Mouse (Mus musculus) retina, postnatal 1 day (tissue): ENCODE measurements around the gene Gm13723.

Experiments
- DNase-seq: peaks from one replicate; pipeline ENCODE4 v3.0.0-alpha.2; 2012

Gene Gm13723

DNA sequence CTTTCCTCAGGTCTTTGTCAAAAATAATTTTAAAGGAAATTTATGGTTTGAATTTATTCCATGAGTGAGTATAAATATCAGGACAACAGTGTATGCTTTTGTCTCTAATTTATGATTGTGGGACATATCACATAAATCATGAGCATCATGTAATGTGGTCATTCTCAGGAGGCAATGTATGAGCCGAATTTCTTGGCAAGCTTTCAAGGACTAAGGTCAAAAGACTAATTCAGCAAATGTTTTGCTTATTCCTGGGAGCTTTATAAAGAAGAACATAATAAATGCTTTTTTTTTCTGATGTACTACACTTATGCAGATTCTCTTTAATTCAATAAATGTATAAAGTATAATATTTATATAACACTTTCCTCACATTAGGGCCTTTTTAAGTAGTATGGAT is at the start of gene Gm13723:
Gene Gm13723, minus strand, starts transcription at position 101 of the 400 bp plus-strand sequence.
- no peak for DNase-seq

DNA sequence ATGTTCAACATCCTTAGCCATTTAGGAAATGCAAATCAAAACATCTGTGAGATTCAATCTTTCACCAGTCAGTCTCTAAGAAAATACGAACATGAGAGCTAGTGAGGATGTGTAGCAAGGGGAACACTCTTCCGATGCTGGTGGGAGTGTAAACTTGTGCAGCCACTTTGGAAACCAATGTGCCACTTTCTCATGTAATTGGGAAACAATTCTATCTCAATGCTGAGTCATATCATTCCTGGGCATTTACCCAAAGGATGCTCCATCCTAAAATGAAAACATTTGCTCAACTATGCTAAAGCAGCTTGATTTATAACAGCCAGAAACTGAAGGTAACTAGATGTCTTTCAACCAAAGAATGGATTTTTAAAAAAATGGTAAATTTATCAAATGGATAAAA is 31.0 kb upstream of the Gm13723 start:
- no peak for DNase-seq

DNA sequence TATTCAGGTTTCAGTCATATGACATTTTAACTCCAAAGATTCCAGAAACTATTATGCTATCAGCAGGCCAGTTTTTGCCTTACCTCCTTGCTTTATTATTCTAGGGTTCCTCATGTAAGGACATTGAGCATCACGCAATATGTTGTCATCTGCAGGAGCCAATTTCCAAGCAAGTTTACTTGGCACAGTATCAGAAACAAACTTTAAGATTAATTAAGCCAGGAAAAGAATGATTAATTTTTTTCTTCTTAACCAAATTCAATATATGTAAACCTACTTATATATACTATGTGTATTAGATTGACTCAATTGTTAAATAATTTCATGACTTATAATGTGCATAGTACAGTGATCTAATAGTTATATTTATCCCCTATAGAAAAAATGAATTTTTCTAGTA is 17.5 kb upstream of the Gm13723 start, which contains the start of gene Olfr1097:
Gene Olfr1097, minus strand, starts transcription at position 101 of the 400 bp plus-strand sequence.
- DNase-seq = no peak

DNA sequence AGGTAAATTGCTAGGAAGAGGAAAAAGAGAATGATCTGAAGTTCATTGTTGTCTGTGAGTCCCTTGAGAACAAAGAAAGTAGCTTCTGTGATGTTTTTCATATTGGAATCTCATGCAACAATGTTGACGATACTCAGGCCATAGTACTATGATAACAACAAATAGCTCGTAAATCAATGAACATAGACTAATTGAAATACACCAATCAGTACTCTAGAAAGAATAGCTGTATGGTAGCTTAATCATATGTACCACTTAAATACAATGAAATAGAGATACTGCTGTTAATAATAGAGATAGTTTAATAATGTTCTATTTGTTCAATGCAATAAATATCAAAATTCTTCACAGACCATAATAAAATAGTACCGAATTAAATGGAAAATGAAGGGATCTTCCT is 23.0 kb downstream of the Gm13723 start, which contains the start of gene Olfr1095:
Gene Olfr1095, minus strand, starts transcription at position 101 of the 400 bp plus-strand sequence.
- no peak for DNase-seq

DNA sequence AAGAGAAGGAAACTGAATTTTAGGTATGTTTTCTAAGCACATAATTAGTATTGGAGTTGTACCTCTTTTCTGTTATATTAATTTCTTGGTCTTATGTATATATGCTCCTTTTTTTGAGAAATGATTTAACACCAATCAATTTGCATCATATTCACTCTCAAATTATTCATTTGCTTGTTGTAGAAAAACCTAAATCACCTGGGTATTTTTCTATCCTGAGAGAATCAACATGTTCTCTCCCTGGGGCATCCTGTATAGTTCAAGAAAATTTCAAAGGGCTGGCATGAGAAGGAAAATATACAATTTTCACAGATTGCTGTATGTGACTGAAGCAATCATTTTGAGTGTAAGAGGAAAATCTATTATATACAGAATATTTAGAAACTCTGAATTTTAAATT is 50.2 kb downstream of the Gm13723 start, which contains the start of gene Olfr1094:
Gene Olfr1094, plus strand, starts transcription at position 301 of the 400 bp plus-strand sequence.
- no peak for DNase-seq
